In genomic region chr10:96201891-96202290, GRCm38 (mm10) we compare ENCODE assay signal across 25 mouse cellular contexts.
A peak's percentile ranks its signal among the peaks of the same experiment; 100 is the strongest.
DNase-seq lines count a peak whose midpoint lies in the region; ATAC-seq and TF ChIP-seq lines count a peak whose summit lies in the region.
"Had no signal": no experiment of that assay in that cellular context is flagged by ENCODE, and none has a peak within 500 bp of the region (broad histone marks: within the 10 kb centered on the region; RNA-seq: fewer than 3 reads in every experiment).

No protein-coding gene starts in this region.

- no peaks in the 10 kb centered on the region for H3K36me3 ChIP-seq in spleen, adult 2 months (ENCODE audit: control insufficient read depth, insufficient read depth, low read length)
- peaks cover 0 to 33% of the 10 kb centered on the region in 2 experiments; a peak in 2 of 4 replicates for H3K36me3 ChIP-seq in MEL (ENCODE audit: control insufficient read depth in 1 of 2, insufficient read depth in 2 of 2, low read length in 2 of 2)
- H3K36me3 ChIP-seq in forebrain, embryonic 13.5 days (ENCODE audit: poor library complexity, severe bottlenecking), result no peaks in the 10 kb centered on the region
- H3K36me3 ChIP-seq: G1E; heart, embryonic 15.5 days; liver, embryonic 13.5 days; stomach, embryonic 15.5 days had no signal

- TF ChIP-seq POLR2A in spleen, adult 2 months (IDR thresholded peaks at IDR 0.05; ENCODE audit: low read depth, low read length), result no peak
- no peak for TF ChIP-seq POLR2A in MEL (IDR thresholded peaks at IDR 0.05; ENCODE audit: control insufficient read depth in 1 of 2, insufficient read depth in 1 of 2, low read depth in 1 of 2, low read length in 2 of 2, poor library complexity in 1 of 2)

- no peak for TF ChIP-seq EP300 in MEL (IDR thresholded peaks at IDR 0.05; ENCODE audit: low read depth in 1 of 2, low read length in 2 of 2)

- H3K9me3 ChIP-seq in MEL (replicated peaks; ENCODE audit: insufficient read depth, low read length), result no peaks in the 10 kb centered on the region
- H3K9me3 ChIP-seq in forebrain, embryonic 13.5 days (replicated peaks), result no peaks in the 10 kb centered on the region
- H3K9me3 ChIP-seq: heart, embryonic 15.5 days; liver, embryonic 13.5 days; stomach, embryonic 15.5 days had no signal

- peak; percentile 26 for DNase-seq in embryo, embryonic 11 days
- DNase-seq in embryo, embryonic 10.5 days (ENCODE audit: low spot score), result no peak
- DNase-seq in spleen, adult 2 months (ENCODE audit: low read depth in 1 of 2, low spot score in 2 of 2), result no peak
- no peak for DNase-seq in spleen, postnatal 36 days (ENCODE audit: low spot score in 2 of 2)
- DNase-seq in MEL (ENCODE audit: low read depth, low spot score) (peak; percentile 34), adipocyte (ENCODE audit: low spot score) (no peak)
- DNase-seq in mesoderm, embryonic 11.5 days (ENCODE audit: low read depth, low spot score), result peak; percentile 17
- DNase-seq: adrenal gland, postnatal 10 days; gastrocnemius, adult 2 months; heart, postnatal 4 days; kidney, adult 9 months; kidney, postnatal 25 days; layer of hippocampus, postnatal 36 days; liver, embryonic 13.5 days; lung, adult 2 months; right cerebral cortex, postnatal 25 days had no signal

- peak overlapping the region; percentile 76; the same call in 1 of the 2 replicates for H3K27ac ChIP-seq in spleen, adult 2 months (ENCODE audit: insufficient read depth, low read length)
- peak overlapping the region; percentile 93 for H3K27ac ChIP-seq in MEL (ENCODE audit: control insufficient read depth, low read depth, low read length)
- no peak overlapping the region for H3K27ac ChIP-seq in forebrain, embryonic 13.5 days
- H3K27ac ChIP-seq: heart, embryonic 15.5 days; stomach, embryonic 15.5 days had no signal

- no peak for ATAC-seq in forebrain, embryonic 13.5 days
- ATAC-seq: hindbrain, embryonic 16.5 days; intestine, embryonic 16.5 days; midbrain, embryonic 16.5 days had no signal

- TF ChIP-seq CTCF in spleen, adult 2 months (IDR thresholded peaks at IDR 0.05; ENCODE audit: extremely low read depth, insufficient read depth, insufficient read length, insufficient replicate concordance), result no peak
- TF ChIP-seq CTCF in MEL (IDR thresholded peaks at IDR 0.05 in 2 of 3, conservative IDR thresholded peaks at IDR 0.05 in 1 of 3; ENCODE audit: control insufficient read depth in 1 of 3, insufficient read depth in 1 of 3, low read depth in 2 of 3, low read length in 3 of 3, poor library complexity in 1 of 3, severe bottlenecking in 1 of 3), result no peak

- H3K4me2 ChIP-seq in forebrain, embryonic 13.5 days, result no peak overlapping the region

- no peaks in the 10 kb centered on the region for H3K27me3 ChIP-seq in spleen, adult 2 months (ENCODE audit: control insufficient read depth, insufficient read depth, low read length)
- H3K27me3 ChIP-seq in MEL (ENCODE audit: control insufficient read depth in 1 of 2, insufficient read depth in 2 of 2, low read length in 2 of 2), result no peaks in the 10 kb centered on the region
- no peaks in the 10 kb centered on the region for H3K27me3 ChIP-seq in forebrain, embryonic 13.5 days
- H3K27me3 ChIP-seq: CH12.LX; heart, embryonic 15.5 days; liver, embryonic 13.5 days; stomach, embryonic 15.5 days had no signal

- H3K79me2 ChIP-seq in MEL (ENCODE audit: control insufficient read depth, insufficient read depth, low read length, poor library complexity), result no peaks in the 10 kb centered on the region

- no peak overlapping the region for H3K4me3 ChIP-seq in spleen, adult 2 months (ENCODE audit: extremely low read depth, insufficient read depth, insufficient read length)
- no peak overlapping the region; a peak in 1 of 4 replicates for H3K4me3 ChIP-seq in MEL (ENCODE audit: control insufficient read depth in 1 of 2, insufficient read depth in 1 of 2, low read depth in 2 of 2, low read length in 2 of 2)
- H3K4me3 ChIP-seq in forebrain, embryonic 13.5 days, result no peak overlapping the region
- H3K4me3 ChIP-seq: heart, embryonic 15.5 days; myocyte; stomach, embryonic 15.5 days had no signal

- WGBS in spleen, adult 2 months, result 68% methylated on average over 6 of the region's 6 CpGs
- 80% methylated on average over 6 of the region's 6 CpGs for WGBS in forebrain, embryonic 13.5 days

- TF ChIP-seq RAD21 in MEL (IDR thresholded peaks at IDR 0.05; ENCODE audit: low read depth, low read length), result no peak

- peaks cover 13% of the 10 kb centered on the region; the same call in 1 of the 2 replicates for H3K4me1 ChIP-seq in spleen, adult 2 months (ENCODE audit: control insufficient read depth, insufficient read depth, insufficient read length)
- peaks cover 4 to 28% of the 10 kb centered on the region in 2 experiments for H3K4me1 ChIP-seq in MEL (ENCODE audit: control insufficient read depth in 1 of 2, insufficient read depth in 2 of 2, low read length in 2 of 2)
- no peaks in the 10 kb centered on the region for H3K4me1 ChIP-seq in forebrain, embryonic 13.5 days
- H3K4me1 ChIP-seq: heart, embryonic 15.5 days; stomach, embryonic 15.5 days had no signal

- peak overlapping the region; percentile 27; the same call in 1 of the 2 replicates for H3K9ac ChIP-seq in MEL (ENCODE audit: control insufficient read depth, low read depth, low read length, poor library complexity, severe bottlenecking)
- no peak overlapping the region for H3K9ac ChIP-seq in forebrain, embryonic 13.5 days
- H3K9ac ChIP-seq: heart, embryonic 15.5 days; liver, embryonic 13.5 days; stomach, embryonic 15.5 days had no signal

TF ChIP-seq in MEL, 35 proteins besides CTCF, POLR2A, EP300 and RAD21:
- TF ChIP-seq ETS1 (IDR thresholded peaks at IDR 0.05; ENCODE audit: low read depth, low read length) (no peak), MEF2A (IDR thresholded peaks at IDR 0.05; ENCODE audit: extremely low read depth, insufficient replicate concordance, low read depth, low read length, poor library complexity, severe bottlenecking) (no peak), JUND (IDR thresholded peaks at IDR 0.05; ENCODE audit: low read depth, low read length) (peak; percentile 10; the same call in 1 of the 2 replicates), POLR2AphosphoS2 (IDR thresholded peaks at IDR 0.05; ENCODE audit: low read length) (no peak), TAL1 (IDR thresholded peaks at IDR 0.05; ENCODE audit: low read length) (no peak), POLR2AphosphoS5 (IDR thresholded peaks at IDR 0.05; ENCODE audit: borderline replicate concordance, low read depth, low read length) (no peak), E2F4 (IDR thresholded peaks at IDR 0.05; ENCODE audit: borderline replicate concordance, low read depth, low read length) (no peak)

Comparison
In these comparisons a context has a peak if more than half of its experiments do, and no peak if none do; other contexts are left out.
1. DNase-seq: peak in embryo, embryonic 11 days (single experiment), MEL (single experiment) and mesoderm, embryonic 11.5 days (single experiment); none in embryo, embryonic 10.5 days (single experiment), spleen, adult 2 months (0 of 2), spleen, postnatal 36 days (0 of 2) and adipocyte (single experiment).